Mouse (Mus musculus): ENCODE results near the gene Pdzph1.

- TF ChIP-seq POLR2A (IDR thresholded peaks at IDR 0.05; ENCODE audit: borderline replicate concordance, low read depth, low read length) (no peak), CTCF (IDR thresholded peaks at IDR 0.05; ENCODE audit: low read depth, low read length) (no peak)
These were observed 53.6 kb downstream of the Pdzph1 start for GRCm38 (mm10) chr17:58937533-58937932.
